35 mouse cellular contexts compared by ENCODE assay signal in genomic region chr3:142601675-142602074, GRCm38 (mm10). TPM values are rescaled to one million over a fixed set of nuclear protein-coding genes. Genes with fewer than 3 reads are reported as not detected.
"Had no signal": no experiment of that assay in that cellular context is flagged by ENCODE, and none has a peak within 500 bp of the region (broad histone marks: within the 10 kb centered on the region; RNA-seq: fewer than 3 reads in every experiment).

No protein-coding gene starts in this region.

- ATAC-seq: hindbrain, embryonic 16.5 days; hindbrain, postnatal 0 days; intestine, embryonic 15.5 days; intestine, embryonic 16.5 days; intestine, postnatal 0 days had no signal

- DNase-seq: heart, postnatal 10 days; heart, postnatal 14 days; heart, postnatal 36 days; heart, postnatal 4 days; kidney, adult 11 months; kidney, adult 18-20 months; kidney, adult 8-10 months; kidney, adult 9 months; kidney, postnatal 10 days; kidney, postnatal 14 days; kidney, postnatal 25 days; kidney, postnatal 36 days; kidney, postnatal 4 days; layer of hippocampus, adult 9-11 months; layer of hippocampus, postnatal 36 days had no signal

RNA-seq across cellular contexts. Expression of gene Gbp2b, which starts 7.0 kb away (rescaled TPM):
- polyA plus RNA-seq: heart, embryonic 10.5 days; heart, embryonic 11.5 days; heart, embryonic 12.5 days; heart, embryonic 13.5 days; heart, embryonic 15.5 days; heart, embryonic 16.5 days; heart, postnatal 0 days; hindbrain, embryonic 10.5 days; hindbrain, embryonic 11.5 days; hindbrain, embryonic 12.5 days; hindbrain, embryonic 13.5 days; hindbrain, embryonic 14.5 days; hindbrain, embryonic 15.5 days; kidney, embryonic 14.5 days; kidney, embryonic 16.5 days had no signal
